Mouse (Mus musculus) hindbrain, postnatal 0 days (tissue): ENCODE measurements around the gene Naa35. TPM values are rescaled to one million over a fixed set of nuclear protein-coding genes. Genes with fewer than 3 reads are reported as not detected.

Experiments used
- ATAC-seq: fragments of 200-750 bp; cut with Nextera tagmentation; 2 replicates; pipeline ENCODE4 v1.8.0; 2017; ENCODE audit warnings: mild to moderate bottlenecking, moderate TSS enrichment, moderate library complexity
- DNase-seq: peaks from one replicate; pipeline ENCODE4 v3.0.0-alpha.2; 2015; ENCODE audit warnings: low spot score
- H3K27ac ChIP-seq: fragments of 300-500 bp; sonication (generic); 2 replicates; pipeline ENCODE4 v1.5.1; 2014; ENCODE audit warnings: mild to moderate bottlenecking
- H3K27me3 ChIP-seq: fragments of 300-500 bp; sonication (generic); 2 replicates; pipeline ENCODE4 v1.6.1; 2014; ENCODE audit warnings: low read length, mixed read lengths; ENCODE audit not compliant: insufficient read depth
- H3K36me3 ChIP-seq: fragments of 300-500 bp; sonication (generic); 2 replicates; pipeline ENCODE4 v1.6.1; 2014; ENCODE audit warnings: low read length, mixed read lengths; ENCODE audit not compliant: insufficient read depth
- H3K4me1 ChIP-seq: fragments of 300-500 bp; sonication (generic); 2 replicates; pipeline ENCODE4 v1.6.1; 2014; ENCODE audit warnings: antibody characterized with exemption, low read length, mixed read lengths; ENCODE audit not compliant: insufficient read depth
- H3K4me2 ChIP-seq: fragments of 300-500 bp; sonication (generic); 2 replicates; pipeline ENCODE4 v1.6.1; 2014; ENCODE audit warnings: low read depth, mild to moderate bottlenecking, low read length, moderate library complexity, mixed read lengths
- H3K4me3 ChIP-seq: fragments of 300-500 bp; sonication (generic); 2 replicates; pipeline ENCODE4 v1.5.1; 2014; ENCODE audit warnings: low read length
- H3K9ac ChIP-seq: fragments of 300-500 bp; sonication (generic); replicated peaks from 2 replicates; pipeline ENCODE4 v1.6.1; 2014; ENCODE audit warnings: mild to moderate bottlenecking, low read length, moderate library complexity, mixed read lengths
- H3K9me3 ChIP-seq: fragments of 300-500 bp; sonication (generic); 2 replicates; pipeline ENCODE4 v1.6.1; 2016; ENCODE audit warnings: low read length, mixed read lengths
- CTCF ChIP-seq: IDR thresholded peaks from 2 replicates; pipeline ENCODE4 v1.5.1; 2016; ENCODE audit warnings: antibody characterized with exemption, control low read depth, low read depth
- WGBS: fragments of 180-500 bp; shearing (Covaris S2); extraction: QIAGEN DNeasy Blood & Tissue Kit; methylation state at CpG from one replicate; pipeline ENCODE4 v1.1.7; 2014; 5-methylcytosine and 5-hydroxymethylcytosine counted together
- polyA plus RNA-seq: library from polyadenylated mRNA; unstranded; fragments of >200 nt; fragmentation: Nextera tagmentation; extraction: Ambion mirVana; gene quantifications from 2 replicates; pipeline ENCODE4 v1.2.1, GENCODE M21; 2015
- total RNA-seq: library from RNA; depleted of rRNA; stranded (reverse); fragments of >200 nt; gene quantifications from 2 replicates; pipeline ENCODE4 v1.2.3, GENCODE M21; 2014

Naa35 gene
- total and polyA plus RNA-seq, 2 experiments from 2014 or later, result 98.5 to 99.6 TPM

DNA sequence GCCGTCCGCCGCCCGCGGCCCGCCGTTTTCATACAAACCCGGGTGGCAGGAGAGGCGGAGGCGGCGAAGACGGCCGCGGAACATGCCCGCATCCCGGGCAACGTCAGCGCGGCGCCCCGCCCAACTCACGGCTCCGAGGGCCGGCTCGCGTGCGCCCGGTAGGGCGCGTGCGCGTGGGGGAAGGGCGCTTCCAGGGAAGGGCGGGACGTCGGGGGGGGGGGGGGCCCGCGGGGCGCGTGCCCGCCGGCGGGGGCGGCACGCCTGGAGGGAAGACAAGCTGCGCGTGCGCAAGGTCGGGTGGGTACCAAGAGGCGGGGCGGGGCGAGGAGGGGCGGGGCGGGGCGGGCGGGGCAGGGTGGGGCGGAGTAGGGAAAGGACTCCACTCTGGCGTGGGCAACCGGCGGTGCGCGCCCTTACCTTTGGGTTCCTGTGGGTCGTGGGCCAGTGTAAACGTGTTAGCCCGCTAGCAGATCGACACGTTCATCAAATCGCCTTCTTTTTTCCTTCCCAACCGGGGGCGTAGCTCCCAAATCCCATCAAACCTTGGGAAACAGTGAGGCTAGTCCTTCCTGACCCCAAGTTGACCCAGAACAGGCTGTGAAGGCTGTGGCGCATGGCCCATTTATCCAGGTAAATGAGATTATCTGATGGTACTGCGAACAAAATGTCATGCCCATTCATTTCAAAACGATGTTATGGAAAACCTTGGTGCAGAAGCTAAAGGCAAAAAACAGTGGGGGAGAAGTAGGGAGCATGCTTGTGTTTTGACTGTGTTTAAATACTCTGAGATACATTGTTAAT lies 27.7 kb upstream of the Naa35 start:
- Histone ChIP-seq H3K9me3 (no peaks in the 10 kb centered on the region), H3K9ac (peak overlapping the region; percentile 84), H3K4me2 (peak overlapping the region; percentile 95), H3K27ac (peak overlapping the region; percentile 80), H3K4me3 (peak overlapping the region; percentile 83), H3K4me1 (peaks cover 13% of the 10 kb centered on the region), H3K36me3 (no peaks in the 10 kb centered on the region), H3K27me3 (no peaks in the 10 kb centered on the region)
- DNase-seq (peak; percentile 96), ATAC-seq (peak; percentile 92)
- WGBS, result 2% methylated on average over 29 of the region's 73 CpGs
- TF ChIP-seq CTCF, result no peak

DNA sequence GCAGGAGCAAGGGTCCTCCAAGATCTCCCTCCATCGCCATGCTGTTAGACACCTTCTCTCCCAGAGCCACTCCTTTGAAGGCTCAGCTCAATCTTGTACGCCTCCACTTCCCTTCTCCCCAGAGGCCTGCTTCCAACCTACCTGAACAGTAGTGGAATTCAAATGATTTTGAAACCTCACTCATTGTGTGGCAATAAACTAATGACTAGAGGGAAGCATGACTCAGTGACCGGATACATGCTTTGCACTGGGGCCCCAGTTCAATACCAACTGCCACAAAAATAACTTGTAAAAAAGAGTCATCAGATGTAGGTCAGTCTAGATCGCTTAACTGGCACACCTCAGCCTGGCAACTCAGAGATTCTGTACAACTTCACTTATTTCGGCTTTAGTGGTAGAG lies 26.3 kb upstream of the Naa35 start:
- Histone ChIP-seq H3K4me1 (peaks cover 13% of the 10 kb centered on the region), H3K9ac (no peak overlapping the region), H3K27me3 (no peaks in the 10 kb centered on the region), H3K4me2 (no peak overlapping the region), H3K27ac (no peak overlapping the region), H3K9me3 (no peaks in the 10 kb centered on the region), H3K36me3 (no peaks in the 10 kb centered on the region), H3K4me3 (no peak overlapping the region)
- ATAC-seq (no peak), DNase-seq (no peak)
- WGBS, result 89% methylated on average over 5 of the region's 5 CpGs
- no peak for TF ChIP-seq CTCF

DNA sequence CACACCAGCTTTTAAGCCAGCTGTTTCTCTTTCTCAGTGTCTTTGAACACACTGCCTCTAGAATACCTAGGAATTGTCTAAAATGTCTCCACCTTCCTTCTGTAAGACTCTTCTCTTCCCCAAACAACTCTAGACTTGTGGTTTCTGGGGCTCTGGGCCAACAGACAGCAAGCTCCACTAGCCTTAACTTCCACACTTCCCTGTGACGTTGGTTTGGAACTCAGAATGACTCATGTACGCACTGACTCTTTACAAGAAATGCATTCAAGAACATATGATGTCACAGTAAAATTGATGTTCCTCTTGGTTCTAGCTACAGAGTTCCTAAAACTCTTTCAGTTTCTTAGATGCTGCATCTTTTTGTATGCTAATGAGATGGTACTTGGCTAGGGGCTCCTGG lies 22.6 kb upstream of the Naa35 start:
- Histone ChIP-seq H3K4me2 (no peak overlapping the region), H3K27me3 (no peaks in the 10 kb centered on the region), H3K4me3 (no peak overlapping the region), H3K36me3 (no peaks in the 10 kb centered on the region), H3K9ac (no peak overlapping the region), H3K4me1 (no peaks in the 10 kb centered on the region), H3K9me3 (no peaks in the 10 kb centered on the region), H3K27ac (no peak overlapping the region)
- DNase-seq (no peak), ATAC-seq (no peak)
- no peak for TF ChIP-seq CTCF
- WGBS, result 80% methylated on average over 2 of the region's 2 CpGs

DNA sequence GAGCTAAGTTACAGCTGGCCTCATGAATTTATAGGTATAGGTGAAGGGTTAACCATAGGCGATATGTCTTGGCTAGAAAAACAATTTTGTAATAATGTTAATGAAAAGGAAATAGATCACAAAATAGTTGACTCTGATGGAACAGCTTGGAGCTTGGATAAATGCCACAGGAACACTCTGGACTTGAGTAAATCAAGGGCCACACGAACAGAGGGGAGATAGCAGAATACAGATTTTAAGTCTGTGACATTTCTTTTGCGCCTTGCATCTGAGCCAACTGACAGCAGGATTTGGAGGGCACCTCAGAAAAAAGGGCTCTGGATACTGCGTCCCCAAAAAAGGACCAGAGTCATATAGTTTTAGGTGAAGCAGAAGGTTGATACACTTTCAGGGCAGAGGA lies 20.6 kb upstream of the Naa35 start:
- Histone ChIP-seq H3K4me2 (no peak overlapping the region), H3K36me3 (no peaks in the 10 kb centered on the region), H3K27ac (no peak overlapping the region), H3K4me3 (no peak overlapping the region), H3K27me3 (no peaks in the 10 kb centered on the region), H3K4me1 (no peaks in the 10 kb centered on the region), H3K9ac (no peak overlapping the region), H3K9me3 (no peaks in the 10 kb centered on the region)
- no peak for TF ChIP-seq CTCF
- 94% methylated on average over 4 of the region's 4 CpGs for WGBS
- ATAC-seq (no peak), DNase-seq (no peak)

DNA sequence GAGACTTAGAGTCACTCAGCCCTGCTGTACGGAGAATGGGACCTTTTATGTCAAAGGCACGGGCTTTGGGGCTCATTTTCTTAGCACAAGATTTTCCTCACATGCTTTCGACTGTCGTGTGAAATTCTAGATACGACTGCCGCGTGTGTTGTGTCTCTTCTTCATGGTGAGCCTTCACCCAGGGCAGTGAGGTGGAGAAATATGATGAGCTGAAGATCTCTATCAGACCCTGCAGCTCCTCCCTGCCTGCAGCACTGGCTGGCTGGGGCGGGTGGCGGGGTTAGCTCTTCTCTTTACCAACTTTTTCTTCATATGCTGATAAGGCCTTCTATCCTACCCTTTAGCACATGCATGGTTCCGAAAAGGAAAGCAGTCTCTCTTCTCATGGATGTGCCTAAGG lies 20.1 kb upstream of the Naa35 start:
- no peak for TF ChIP-seq CTCF
- H3K9ac ChIP-seq, result no peak overlapping the region
- WGBS, result 85% methylated on average over 10 of the region's 10 CpGs
- H3K27ac ChIP-seq, result no peak overlapping the region
- no peak overlapping the region for H3K4me3 ChIP-seq
- DNase-seq (no peak), ATAC-seq (no peak)
- H3K4me2 ChIP-seq, result no peak overlapping the region
- no peaks in the 10 kb centered on the region for H3K4me1 ChIP-seq
- H3K27me3 ChIP-seq, result no peaks in the 10 kb centered on the region
- no peaks in the 10 kb centered on the region for H3K36me3 ChIP-seq
- H3K9me3 ChIP-seq, result no peaks in the 10 kb centered on the region

DNA sequence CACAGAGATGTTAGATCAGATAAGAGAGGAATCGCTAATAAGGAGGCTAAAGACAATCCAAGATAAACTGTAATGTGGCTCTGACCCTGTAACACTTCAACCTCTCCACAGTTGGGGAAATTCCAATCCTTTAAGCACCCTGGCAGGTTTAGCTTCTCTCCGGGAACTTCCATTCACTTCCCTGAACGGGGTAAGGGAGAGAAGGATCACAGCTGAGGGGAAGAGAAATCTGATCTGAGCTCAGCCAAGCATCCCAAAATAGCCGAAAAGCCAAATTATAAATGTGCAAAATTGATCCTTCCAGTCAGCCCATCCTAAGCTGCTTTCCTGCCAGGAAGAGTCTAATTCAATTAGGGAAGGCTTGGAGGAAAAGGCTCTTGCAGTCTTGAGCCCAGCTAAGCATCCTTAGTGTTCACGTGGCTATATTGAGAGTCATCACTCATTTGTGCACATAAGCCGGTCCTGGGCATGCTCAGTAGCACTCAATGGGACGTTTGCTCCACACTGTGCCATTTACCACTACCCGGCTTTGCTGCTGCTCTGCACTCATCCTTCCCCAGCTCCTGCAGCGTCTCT lies 19.0 kb upstream of the Naa35 start:
- WGBS, result 56% methylated on average over 9 of the region's 9 CpGs
- peak overlapping the region; percentile 5; the same call in 1 of the 2 replicates for H3K4me2 ChIP-seq
- no peak overlapping the region for H3K27ac ChIP-seq

DNA sequence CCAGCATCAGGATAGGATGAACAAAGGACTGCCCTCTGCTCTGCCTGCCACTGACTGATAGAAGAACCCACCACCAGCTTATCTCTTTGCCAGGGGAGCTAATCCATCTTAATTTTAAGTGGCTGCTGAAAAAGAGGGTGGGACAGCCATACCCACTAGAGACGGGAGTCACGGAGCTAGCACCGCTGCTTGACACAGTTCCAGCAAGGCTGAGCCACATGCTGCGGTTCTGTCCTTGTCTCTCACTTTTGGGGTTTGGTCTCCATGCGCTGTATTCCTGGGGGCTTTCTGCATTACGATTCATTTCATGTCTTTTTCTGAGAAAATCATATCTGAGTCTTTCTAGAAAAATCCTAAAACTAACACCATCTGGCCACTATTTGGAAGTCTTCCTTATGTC lies 14.0 kb upstream of the Naa35 start:
- TF ChIP-seq CTCF, result no peak
- Histone ChIP-seq H3K27me3 (no peaks in the 10 kb centered on the region), H3K9me3 (no peaks in the 10 kb centered on the region), H3K9ac (no peak overlapping the region), H3K4me1 (no peaks in the 10 kb centered on the region), H3K4me3 (no peak overlapping the region), H3K27ac (no peak overlapping the region), H3K36me3 (no peaks in the 10 kb centered on the region), H3K4me2 (no peak overlapping the region)
- ATAC-seq (no peak), DNase-seq (no peak)
- 88% methylated on average over 6 of the region's 6 CpGs for WGBS

More for the DNA sequence above, 19.0 kb upstream of the Naa35 start:
- H3K27me3 ChIP-seq, result no peaks in the 10 kb centered on the region
- no peaks in the 10 kb centered on the region for H3K4me1 ChIP-seq
- H3K9me3 ChIP-seq, result no peaks in the 10 kb centered on the region
- peak; percentile 35 for DNase-seq
- no peak overlapping the region for H3K9ac ChIP-seq
- peak; percentile 62; the same call in 1 of the 2 replicates for ATAC-seq
- TF ChIP-seq CTCF, result no peak
- no peak overlapping the region for H3K4me3 ChIP-seq
- no peaks in the 10 kb centered on the region for H3K36me3 ChIP-seq
